Mouse (Mus musculus): ENCODE measurements at regions not wholly inside any gene's neighbourhood (a gene's known extent, or its start where the extent isn't known, plus 50 kb on each side); places are given as distances from the start of the nearest gene placed in this dataset.
A peak's percentile ranks its signal among the peaks of the same experiment; 100 is the strongest.

GRCm38 (mm10) chr10:118598497-118598896, 157.7 kb downstream of the Ifng start:
- peak; percentile 42; the same call in 1 of the 2 replicates for ATAC-seq (ENCODE audit: low FRiP score, low TSS enrichment)
- H3K9ac ChIP-seq (replicated peaks; ENCODE audit: low read length), result no peak overlapping the region
- H3K27me3 ChIP-seq (ENCODE audit: insufficient read depth, low read length), result no peaks in the 10 kb centered on the region
- no peak overlapping the region for H3K4me2 ChIP-seq (replicated peaks; ENCODE audit: low read depth, low read length)
- no peaks in the 10 kb centered on the region for H3K36me3 ChIP-seq (ENCODE audit: insufficient read depth, low read length)
- H3K4me3 ChIP-seq (ENCODE audit: low read length), result no peak overlapping the region
- no peaks in the 10 kb centered on the region for H3K4me1 ChIP-seq (ENCODE audit: insufficient read depth, low read length)
- no peak overlapping the region for H3K27ac ChIP-seq (ENCODE audit: low read length)
- 54% methylated on average over 4 of the region's 4 CpGs for WGBS
- no peaks in the 10 kb centered on the region for H3K9me3 ChIP-seq (ENCODE audit: low read length)

DNA sequence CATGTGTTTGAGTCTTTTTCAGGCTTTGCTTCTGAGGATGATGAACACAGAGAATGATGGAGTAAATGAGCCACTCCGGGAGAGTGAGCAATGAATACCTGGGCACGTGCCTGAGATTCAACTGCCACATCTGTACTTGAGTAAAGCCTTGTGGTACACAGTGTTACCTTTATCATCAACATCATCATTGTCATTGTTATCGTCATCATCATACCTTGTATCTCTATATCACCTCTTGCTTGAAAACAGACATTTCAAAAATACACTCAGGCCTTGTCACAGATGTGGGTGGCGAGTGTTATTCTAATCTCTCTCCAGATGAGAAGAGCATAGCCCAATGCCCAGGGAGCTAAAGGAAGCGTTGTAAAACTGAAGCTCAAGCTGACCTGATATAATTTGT, 158.4 kb downstream of the Ifng start:
- Histone ChIP-seq H3K9ac (replicated peaks; ENCODE audit: low read length) (no peak overlapping the region), H3K4me1 (ENCODE audit: insufficient read depth, low read length) (no peaks in the 10 kb centered on the region), H3K9me3 (ENCODE audit: low read length) (no peaks in the 10 kb centered on the region), H3K36me3 (ENCODE audit: insufficient read depth, low read length) (no peaks in the 10 kb centered on the region), H3K27ac (ENCODE audit: low read length) (no peak overlapping the region), H3K4me2 (replicated peaks; ENCODE audit: low read depth, low read length) (no peak overlapping the region), H3K4me3 (ENCODE audit: low read length) (no peak overlapping the region), H3K27me3 (ENCODE audit: insufficient read depth, low read length) (no peaks in the 10 kb centered on the region)
- no peak for ATAC-seq (ENCODE audit: low FRiP score, low TSS enrichment)
- 85% methylated on average over 5 of the region's 5 CpGs for WGBS

GRCm38 (mm10) chr10:118599610-118600009, 158.8 kb downstream of the Ifng start:
- no peaks in the 10 kb centered on the region for H3K4me1 ChIP-seq (ENCODE audit: insufficient read depth, low read length)
- WGBS, result 75% methylated on average over 4 of the region's 4 CpGs
- H3K9me3 ChIP-seq (ENCODE audit: low read length), result no peaks in the 10 kb centered on the region
- ATAC-seq (ENCODE audit: low FRiP score, low TSS enrichment), result no peak
- no peaks in the 10 kb centered on the region for H3K27me3 ChIP-seq (ENCODE audit: insufficient read depth, low read length)
- H3K36me3 ChIP-seq (ENCODE audit: insufficient read depth, low read length), result no peaks in the 10 kb centered on the region
- H3K27ac ChIP-seq (ENCODE audit: low read length), result no peak overlapping the region
- no peak overlapping the region for H3K4me2 ChIP-seq (replicated peaks; ENCODE audit: low read depth, low read length)
- H3K4me3 ChIP-seq (ENCODE audit: low read length), result no peak overlapping the region
- H3K9ac ChIP-seq (replicated peaks; ENCODE audit: low read length), result no peak overlapping the region

DNA sequence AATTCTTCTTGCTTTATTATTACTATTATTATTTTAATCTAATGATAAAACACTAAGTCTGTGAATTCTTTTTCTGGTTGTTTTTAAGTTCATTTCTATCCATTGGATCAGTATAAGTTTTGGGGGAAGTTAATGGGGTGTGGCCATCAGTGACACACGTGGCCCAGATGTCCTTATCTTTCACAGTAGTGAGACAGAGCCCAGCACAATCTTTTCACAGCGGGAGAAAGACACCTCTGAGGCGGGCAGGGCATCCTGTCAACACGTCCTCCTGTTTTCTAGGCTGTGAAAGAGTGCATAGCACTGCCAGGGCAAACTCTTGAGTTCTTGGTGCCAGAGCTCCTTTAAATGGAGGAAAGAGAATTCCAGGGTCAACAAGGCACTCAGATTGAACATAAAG, 162.1 kb downstream of the Ifng start:
- Histone ChIP-seq H3K4me3 (ENCODE audit: low read length) (no peak overlapping the region), H3K27me3 (ENCODE audit: insufficient read depth, low read length) (no peaks in the 10 kb centered on the region), H3K4me2 (replicated peaks; ENCODE audit: low read depth, low read length) (no peak overlapping the region), H3K4me1 (ENCODE audit: insufficient read depth, low read length) (no peaks in the 10 kb centered on the region), H3K9me3 (ENCODE audit: low read length) (no peaks in the 10 kb centered on the region), H3K36me3 (ENCODE audit: insufficient read depth, low read length) (no peaks in the 10 kb centered on the region), H3K9ac (replicated peaks; ENCODE audit: low read length) (no peak overlapping the region), H3K27ac (ENCODE audit: low read length) (no peak overlapping the region)
- ATAC-seq (ENCODE audit: low FRiP score, low TSS enrichment), result no peak
- WGBS, result 61% methylated on average over 4 of the region's 4 CpGs

DNA sequence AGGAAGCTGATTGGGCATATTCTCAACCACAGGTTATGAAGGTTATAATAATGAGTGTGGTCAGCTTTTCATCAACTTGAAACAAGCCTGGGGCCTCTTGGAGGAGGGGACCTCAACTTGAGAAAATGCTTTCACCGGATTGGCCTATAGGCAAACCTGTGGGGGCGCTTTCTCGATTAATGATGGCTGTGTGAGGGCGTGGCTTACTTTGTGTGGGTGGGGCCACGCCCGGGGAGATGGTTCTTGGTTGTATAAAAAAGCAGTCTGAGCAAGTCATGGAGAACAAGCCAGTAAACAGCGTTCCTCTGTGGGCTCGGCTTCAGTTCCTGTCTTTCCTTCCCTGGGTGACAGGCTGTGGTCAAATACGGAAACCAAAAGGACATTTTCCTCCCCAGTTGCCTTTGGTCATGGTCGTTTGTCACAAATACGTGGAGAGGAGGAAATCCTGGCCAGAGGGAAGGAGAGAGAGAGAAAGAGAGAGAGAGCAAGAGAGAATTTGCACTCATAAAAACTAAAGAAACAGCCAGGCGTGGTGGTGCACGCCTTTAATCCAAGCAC, 163.1 kb downstream of the Ifng start:
- H3K36me3 ChIP-seq (ENCODE audit: insufficient read depth, low read length), result no peaks in the 10 kb centered on the region
- no peak overlapping the region for H3K4me3 ChIP-seq (ENCODE audit: low read length)
- H3K4me2 ChIP-seq (replicated peaks; ENCODE audit: low read depth, low read length), result no peak overlapping the region
- no peaks in the 10 kb centered on the region for H3K27me3 ChIP-seq (ENCODE audit: insufficient read depth, low read length)
- no peak overlapping the region for H3K9ac ChIP-seq (replicated peaks; ENCODE audit: low read length)
- 82% methylated on average over 13 of the region's 13 CpGs for WGBS
- no peaks in the 10 kb centered on the region for H3K9me3 ChIP-seq (ENCODE audit: low read length)
- no peaks in the 10 kb centered on the region for H3K4me1 ChIP-seq (ENCODE audit: insufficient read depth, low read length)
- H3K27ac ChIP-seq (ENCODE audit: low read length), result no peak overlapping the region
- ATAC-seq (ENCODE audit: low FRiP score, low TSS enrichment), result no peak

DNA sequence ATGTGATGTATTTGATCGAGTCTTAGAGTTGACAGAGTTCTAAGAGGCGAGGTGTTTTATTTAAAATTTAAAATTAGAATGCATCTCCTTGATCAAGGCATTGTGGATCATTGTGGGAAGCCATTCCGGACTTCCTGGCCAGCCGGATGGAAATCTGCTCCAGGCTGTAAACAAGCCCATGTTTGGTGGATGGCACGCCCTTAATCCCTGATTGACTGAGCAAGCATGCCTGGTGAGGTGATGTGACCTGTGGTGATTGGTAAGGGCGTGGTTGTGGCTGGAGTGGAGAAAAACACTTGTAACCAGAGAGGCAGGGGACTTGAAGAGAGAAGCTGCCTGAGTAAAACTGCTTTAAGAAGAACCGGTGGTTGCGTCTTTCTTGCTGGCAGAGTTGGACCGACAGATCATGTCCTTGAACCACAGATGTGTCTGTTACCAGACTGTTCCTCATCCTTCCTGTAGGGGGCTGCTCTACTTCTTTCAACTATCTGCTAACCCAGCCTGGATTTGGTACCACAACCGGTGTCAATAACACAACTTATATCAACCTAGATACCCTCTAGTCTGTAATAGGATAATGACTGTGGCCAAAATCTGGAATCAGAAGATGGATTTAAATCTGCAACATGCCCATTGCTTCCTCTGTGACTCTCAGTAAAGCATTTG, 164.4 kb downstream of the Ifng start:
- no peaks in the 10 kb centered on the region for H3K9me3 ChIP-seq (ENCODE audit: low read length)
- no peaks in the 10 kb centered on the region for H3K4me1 ChIP-seq (ENCODE audit: insufficient read depth, low read length)
- 92% methylated on average over 10 of the region's 10 CpGs for WGBS
- H3K27ac ChIP-seq (ENCODE audit: low read length), result no peak overlapping the region
- H3K36me3 ChIP-seq (ENCODE audit: insufficient read depth, low read length), result no peaks in the 10 kb centered on the region
- H3K4me2 ChIP-seq (replicated peaks; ENCODE audit: low read depth, low read length), result no peak overlapping the region
- no peak overlapping the region for H3K4me3 ChIP-seq (ENCODE audit: low read length)
- no peaks in the 10 kb centered on the region for H3K27me3 ChIP-seq (ENCODE audit: insufficient read depth, low read length)
- no peak overlapping the region for H3K9ac ChIP-seq (replicated peaks; ENCODE audit: low read length)
- ATAC-seq (ENCODE audit: low FRiP score, low TSS enrichment), result no peak

- Histone ChIP-seq H3K27me3 (ENCODE audit: insufficient read depth, low read length) (no peaks in the 10 kb centered on the region), H3K9me3 (ENCODE audit: low read length) (no peaks in the 10 kb centered on the region), H3K9ac (replicated peaks; ENCODE audit: low read length) (no peak overlapping the region), H3K4me3 (ENCODE audit: low read length) (no peak overlapping the region), H3K4me1 (ENCODE audit: insufficient read depth, low read length) (no peaks in the 10 kb centered on the region), H3K4me2 (replicated peaks; ENCODE audit: low read depth, low read length) (no peak overlapping the region), H3K36me3 (ENCODE audit: insufficient read depth, low read length) (no peaks in the 10 kb centered on the region), H3K27ac (ENCODE audit: low read length) (no peak overlapping the region)
- no peak for ATAC-seq (ENCODE audit: low FRiP score, low TSS enrichment)
- WGBS, result 91% methylated on average over 1 of the region's 1 CpGs
Observed at GRCm38 (mm10) chr10:118607418-118607817, 166.6 kb downstream of the Ifng start.

DNA sequence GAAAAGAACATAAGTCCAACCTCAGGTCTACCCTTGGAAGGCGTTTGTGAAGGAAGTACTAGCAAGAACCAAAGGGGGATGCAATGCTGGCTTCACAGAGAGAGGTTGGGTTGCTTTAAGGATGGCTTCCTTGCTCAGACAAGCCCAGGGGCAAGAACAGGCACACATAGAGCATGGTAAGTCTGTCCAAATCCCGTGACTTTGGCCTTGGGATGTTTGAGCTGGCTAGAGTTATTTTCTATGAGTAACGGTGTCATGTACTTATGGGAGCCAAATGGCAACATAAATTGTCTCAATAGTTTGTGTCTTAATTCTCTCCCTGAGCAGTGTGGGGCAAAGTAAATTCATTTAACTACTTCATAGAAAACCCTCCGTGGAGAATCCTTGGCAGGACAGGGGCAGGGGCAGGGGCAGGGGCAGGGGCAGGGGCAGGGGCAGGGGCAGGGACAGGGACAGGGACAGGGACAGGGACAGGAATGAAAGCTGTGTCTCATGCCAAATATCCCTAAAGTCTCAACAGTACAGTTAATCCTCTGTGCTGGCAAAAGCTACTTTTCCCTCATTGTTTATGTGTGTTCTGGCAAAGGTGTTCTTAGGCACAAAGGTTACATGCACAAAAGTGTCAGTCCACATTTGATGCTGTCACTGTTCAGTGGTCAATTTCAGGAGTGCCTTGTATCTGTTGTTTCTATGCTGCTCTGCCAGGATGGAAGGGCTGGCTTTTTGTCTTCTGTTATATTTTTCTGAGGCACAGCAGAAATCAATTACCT, 167.7 kb downstream of the Ifng start:
- Histone ChIP-seq H3K4me3 (ENCODE audit: low read length) (no peak overlapping the region), H3K4me1 (ENCODE audit: insufficient read depth, low read length) (no peaks in the 10 kb centered on the region), H3K36me3 (ENCODE audit: insufficient read depth, low read length) (no peaks in the 10 kb centered on the region), H3K27me3 (ENCODE audit: insufficient read depth, low read length) (no peaks in the 10 kb centered on the region), H3K4me2 (replicated peaks; ENCODE audit: low read depth, low read length) (no peak overlapping the region), H3K9ac (replicated peaks; ENCODE audit: low read length) (no peak overlapping the region), H3K9me3 (ENCODE audit: low read length) (no peaks in the 10 kb centered on the region), H3K27ac (ENCODE audit: low read length) (no peak overlapping the region)
- 32% methylated on average over 4 of the region's 4 CpGs for WGBS
- ATAC-seq (ENCODE audit: low FRiP score, low TSS enrichment), result no peak

GRCm38 (mm10) chr10:118609157-118609556, 168.3 kb downstream of the Ifng start:
- no peaks in the 10 kb centered on the region for H3K4me1 ChIP-seq (ENCODE audit: insufficient read depth, low read length)
- H3K4me2 ChIP-seq (replicated peaks; ENCODE audit: low read depth, low read length), result no peak overlapping the region
- no peak overlapping the region for H3K9ac ChIP-seq (replicated peaks; ENCODE audit: low read length)
- WGBS, result 68% methylated on average over 4 of the region's 4 CpGs
- no peak overlapping the region for H3K4me3 ChIP-seq (ENCODE audit: low read length)
- no peak for ATAC-seq (ENCODE audit: low FRiP score, low TSS enrichment)
- no peaks in the 10 kb centered on the region for H3K9me3 ChIP-seq (ENCODE audit: low read length)
- no peaks in the 10 kb centered on the region for H3K27me3 ChIP-seq (ENCODE audit: insufficient read depth, low read length)
- H3K36me3 ChIP-seq (ENCODE audit: insufficient read depth, low read length), result no peaks in the 10 kb centered on the region
- H3K27ac ChIP-seq (ENCODE audit: low read length), result no peak overlapping the region

GRCm38 (mm10) chr10:118610868-118611461, 170.1 kb downstream of the Ifng start:
- 85% methylated on average over 7 of the region's 7 CpGs for WGBS
- no peak overlapping the region for H3K9ac ChIP-seq (replicated peaks; ENCODE audit: low read length)
- no peaks in the 10 kb centered on the region for H3K36me3 ChIP-seq (ENCODE audit: insufficient read depth, low read length)
- H3K4me3 ChIP-seq (ENCODE audit: low read length), result no peak overlapping the region
- no peak overlapping the region for H3K27ac ChIP-seq (ENCODE audit: low read length)
- H3K4me1 ChIP-seq (ENCODE audit: insufficient read depth, low read length), result no peaks in the 10 kb centered on the region
- no peak overlapping the region for H3K4me2 ChIP-seq (replicated peaks; ENCODE audit: low read depth, low read length)
- ATAC-seq (ENCODE audit: low FRiP score, low TSS enrichment), result no peak
- H3K9me3 ChIP-seq (ENCODE audit: low read length), result no peaks in the 10 kb centered on the region
- H3K27me3 ChIP-seq (ENCODE audit: insufficient read depth, low read length), result peaks cover 2% of the 10 kb centered on the region; the same call in 1 of the 2 replicates
